Mouse (Mus musculus) heart, embryonic 11.5 days (tissue): ENCODE results near the gene Stn1. TPM values are rescaled to one million over a fixed set of nuclear protein-coding genes. Genes with fewer than 3 reads are reported as not detected.
A peak's percentile ranks its signal among the peaks of the same experiment; 100 is the strongest.
"Not testable (repeated sequence)": the region's sequence is repeated elsewhere in the genome, so short reads cannot be mapped to it uniquely, and the experiment has no call there.

Experiments used
- ATAC-seq: fragments of 200-750 bp; cut with Nextera tagmentation; replicated peaks from 2 replicates; pipeline ENCODE4 v1.8.0; 2017; ENCODE audit warnings: moderate library complexity; ENCODE audit not compliant: insufficient number of reproducible peaks, low FRiP score, low TSS enrichment
- H3K27ac ChIP-seq: fragments of 300-500 bp; sonication (generic); 2 replicates; pipeline ENCODE4 v1.5.1; 2014; ENCODE audit warnings: mild to moderate bottlenecking, low read depth, low read length
- H3K27me3 ChIP-seq: fragments of 300-500 bp; sonication (generic); 2 replicates; pipeline ENCODE4 v1.6.1; 2014; ENCODE audit warnings: mild to moderate bottlenecking, low read length, mixed read lengths; ENCODE audit not compliant: control insufficient read depth, insufficient read depth
- H3K36me3 ChIP-seq: fragments of 300-500 bp; sonication (generic); 2 replicates; pipeline ENCODE4 v1.6.1; 2014; ENCODE audit warnings: mild to moderate bottlenecking, low read length, moderate library complexity, mixed read lengths; ENCODE audit not compliant: control insufficient read depth, insufficient read depth
- H3K4me1 ChIP-seq: fragments of 300-500 bp; sonication (generic); 2 replicates; pipeline ENCODE4 v1.6.1; 2014; ENCODE audit warnings: low read length; ENCODE audit not compliant: control insufficient read depth, insufficient read depth
- H3K4me2 ChIP-seq: fragments of 300-500 bp; sonication (generic); 2 replicates; pipeline ENCODE4 v1.6.1; 2014; ENCODE audit warnings: mild to moderate bottlenecking, moderate library complexity
- H3K4me3 ChIP-seq: fragments of 300-500 bp; sonication (generic); 2 replicates; pipeline ENCODE4 v1.5.1; 2014; ENCODE audit warnings: low read depth, low read length
- H3K9ac ChIP-seq: fragments of 300-500 bp; sonication (generic); 2 replicates; pipeline ENCODE4 v1.6.1; 2014; ENCODE audit warnings: mild to moderate bottlenecking, low read depth, low read length, moderate library complexity
- H3K9me3 ChIP-seq: fragments of 300-500 bp; sonication (generic); replicated peaks from 2 replicates; pipeline ENCODE4 v1.6.1; 2016; ENCODE audit warnings: low read length; ENCODE audit not compliant: control insufficient read depth
- WGBS: fragments of 180-500 bp; shearing (Covaris S2); extraction: QIAGEN DNeasy Blood & Tissue Kit; methylation state at CpG from one replicate; pipeline ENCODE4 v1.1.7; 2014; ENCODE audit not compliant: insufficient replicate concordance; 5-methylcytosine and 5-hydroxymethylcytosine counted together
- polyA plus RNA-seq: library from polyadenylated mRNA; unstranded; fragments of >200 nt; fragmentation: Nextera tagmentation; extraction: Ambion mirVana; gene quantifications from 2 replicates; pipeline ENCODE4 v1.2.1, GENCODE M21; 2014

Gene Stn1
- polyA plus RNA-seq: 40.0 and 41.6 TPM in 2 replicates

- peaks cover 6% of the 10 kb centered on the region for H3K36me3 ChIP-seq
- H3K27ac ChIP-seq: peak within 1 kb of the TSS; percentile 87
- H3K4me2 ChIP-seq: peak within 1 kb of the TSS; percentile 75
- peak within 1 kb of the TSS; percentile 51 for H3K4me3 ChIP-seq
- peak within 1 kb of the TSS; percentile 73 for H3K9ac ChIP-seq
- peaks cover 21% of the 10 kb centered on the region for H3K4me1 ChIP-seq
- ATAC-seq: 0 out of 2 replicates have a peak, but pooled peaks have one; percentile 27
- 4% methylated on average over 10 of the region's 10 CpGs for WGBS
- no peaks in the 10 kb centered on the region for H3K27me3 ChIP-seq
- H3K9me3 ChIP-seq: 0 out of 2 replicates have a peak, but pooled peaks cover 2% of the 10 kb centered on the region
Observed at GRCm38 (mm10) chr19:47537300-47537792, at the start of gene Stn1. TSS of gene Stn1 (minus strand) at chr19:47537507.

GRCm38 (mm10) chr19:47587009-47587408 is 49.7 kb upstream of the Stn1 start:
- WGBS: 100% methylated on average over 1 of the region's 1 CpGs
- H3K9me3 ChIP-seq: no peaks in the 10 kb centered on the region
- H3K4me3 ChIP-seq: no peak overlapping the region
- H3K27me3 ChIP-seq: no peaks in the 10 kb centered on the region
- no peaks in the 10 kb centered on the region for H3K36me3 ChIP-seq
- ATAC-seq: no peak
- H3K9ac ChIP-seq: no peak overlapping the region
- no peak overlapping the region for H3K4me2 ChIP-seq
- H3K4me1 ChIP-seq: peaks cover 16% of the 10 kb centered on the region
- no peak overlapping the region for H3K27ac ChIP-seq

- no peak overlapping the region for H3K9ac ChIP-seq
- no peak overlapping the region for H3K4me2 ChIP-seq
- no peaks in the 10 kb centered on the region for H3K36me3 ChIP-seq
- no peak overlapping the region for H3K27ac ChIP-seq
- WGBS: 83% methylated on average over 1 of the region's 1 CpGs
- H3K4me3 ChIP-seq: no peak overlapping the region
- ATAC-seq: no peak
- H3K27me3 ChIP-seq: no peaks in the 10 kb centered on the region
- no peaks in the 10 kb centered on the region for H3K9me3 ChIP-seq
- peaks cover 28% of the 10 kb centered on the region for H3K4me1 ChIP-seq
Observed at GRCm38 (mm10) chr19:47585772-47586171, 48.5 kb upstream of the Stn1 start.

GRCm38 (mm10) chr19:47579788-47580631 is 42.7 kb upstream of the Stn1 start:
- under 1% methylated on average over 71 of the region's 96 CpGs for WGBS
- Histone ChIP-seq H3K27ac (peak overlapping the region; percentile 97), H3K4me1 (peaks cover 26% of the 10 kb centered on the region), H3K4me3 (peak overlapping the region; percentile 85), H3K4me2 (peak overlapping the region; percentile 84), H3K9ac (peak overlapping the region; percentile 96), H3K27me3 (no peaks in the 10 kb centered on the region), H3K9me3 (no peaks in the 10 kb centered on the region), H3K36me3 (no peaks in the 10 kb centered on the region)
- ATAC-seq: peak; percentile 75

- Histone ChIP-seq H3K4me1 (peaks cover 26% of the 10 kb centered on the region), H3K27me3 (no peaks in the 10 kb centered on the region), H3K9me3 (no peaks in the 10 kb centered on the region), H3K36me3 (no peaks in the 10 kb centered on the region), H3K4me2 (peak within 1 kb of the TSS; percentile 84), H3K27ac (peak within 1 kb of the TSS; percentile 97), H3K4me3 (peak within 1 kb of the TSS; percentile 85), H3K9ac (peak within 1 kb of the TSS; percentile 96)
- peak; percentile 87 for ATAC-seq
- WGBS: under 1% methylated on average over 73 of the region's 83 CpGs
Observed at GRCm38 (mm10) chr19:47579225-47579787, 42.0 kb upstream of the Stn1 start, which contains the start of gene Slk. TSS of gene Slk (plus strand) at chr19:47579678.

GRCm38 (mm10) chr19:47578581-47579224 is 41.4 kb upstream of the Stn1 start:
- peak overlapping the region; percentile 85 for H3K4me3 ChIP-seq
- 9% methylated on average over 13 of the region's 13 CpGs for WGBS
- peak overlapping the region; percentile 97 for H3K27ac ChIP-seq
- H3K27me3 ChIP-seq: no peaks in the 10 kb centered on the region
- no peaks in the 10 kb centered on the region for H3K36me3 ChIP-seq
- peak overlapping the region; percentile 96 for H3K9ac ChIP-seq
- H3K4me1 ChIP-seq: peaks cover 26% of the 10 kb centered on the region
- ATAC-seq: no peak
- peak overlapping the region; percentile 84 for H3K4me2 ChIP-seq
- no peaks in the 10 kb centered on the region for H3K9me3 ChIP-seq

GRCm38 (mm10) chr19:47573718-47574117 is 36.4 kb upstream of the Stn1 start:
- Histone ChIP-seq H3K9me3 (no peaks in the 10 kb centered on the region), H3K27ac (no peak overlapping the region), H3K4me1 (peaks cover 4% of the 10 kb centered on the region; the same call in 1 of the 2 replicates), H3K4me2 (no peak overlapping the region), H3K9ac (no peak overlapping the region), H3K4me3 (no peak overlapping the region), H3K27me3 (no peaks in the 10 kb centered on the region), H3K36me3 (no peaks in the 10 kb centered on the region)
- ATAC-seq: no peak
- WGBS: 59% methylated on average over 3 of the region's 3 CpGs

- H3K9ac ChIP-seq, H3K27me3 ChIP-seq, ATAC-seq, H3K4me2 ChIP-seq, H3K36me3 ChIP-seq, H3K9me3 ChIP-seq, H3K4me1 ChIP-seq, H3K27ac ChIP-seq, H3K4me3 ChIP-seq: not testable (repeated sequence)
- 50% methylated on average over 4 of the region's 4 CpGs for WGBS
Observed at GRCm38 (mm10) chr19:47571981-47572380, 34.7 kb upstream of the Stn1 start.
